Mouse (Mus musculus) embryo, embryonic 11 days (tissue): ENCODE measurements around the gene 2210011C24Rik.

ENCODE experiments used
- DNase-seq: peaks from one replicate; pipeline ENCODE4 v3.0.0-alpha.2; 2015

Gene 2210011C24Rik

GRCm38 (mm10) chr8:84011705-84012498 lies at the start of gene 2210011C24Rik:
TSS of gene 2210011C24Rik (minus strand) at chr8:84012171.
- no peak for DNase-seq

GRCm38 (mm10) chr8:84060245-84060644 lies 48.3 kb upstream of the 2210011C24Rik start:
- no peak for DNase-seq

GRCm38 (mm10) chr8:84059226-84059625 lies 47.3 kb upstream of the 2210011C24Rik start:
- no peak for DNase-seq

- DNase-seq = no peak
These were observed 45.9 kb upstream of the 2210011C24Rik start for GRCm38 (mm10) chr8:84057827-84058226.

- DNase-seq = no peak
These were observed 41.3 kb upstream of the 2210011C24Rik start for GRCm38 (mm10) chr8:84053229-84053628.

GRCm38 (mm10) chr8:84052746-84053145 lies 40.8 kb upstream of the 2210011C24Rik start:
- no peak for DNase-seq

- DNase-seq = no peak
These were observed 36.2 kb upstream of the 2210011C24Rik start for GRCm38 (mm10) chr8:84048171-84048570.

GRCm38 (mm10) chr8:84046505-84046904 lies 34.5 kb upstream of the 2210011C24Rik start:
- DNase-seq = no peak

- DNase-seq = no peak
These were observed 32.9 kb upstream of the 2210011C24Rik start, which contains the start of gene Rln3 for GRCm38 (mm10) chr8:84044900-84045299. TSS of gene Rln3 (minus strand) at chr8:84045000.

- no peak for DNase-seq
These were observed 32.1 kb upstream of the 2210011C24Rik start for GRCm38 (mm10) chr8:84044103-84044502.

GRCm38 (mm10) chr8:84042948-84043342 lies 31.0 kb upstream of the 2210011C24Rik start:
- no peak for DNase-seq

GRCm38 (mm10) chr8:84042066-84042947 lies 30.3 kb upstream of the 2210011C24Rik start, which contains the start of gene Il27ra:
TSS of gene Il27ra (minus strand) at chr8:84042589.
- peak; percentile 86 for DNase-seq

- DNase-seq = peak; percentile 85
These were observed 27.1 kb upstream of the 2210011C24Rik start for GRCm38 (mm10) chr8:84039050-84039449.

GRCm38 (mm10) chr8:84038015-84038414 lies 26.0 kb upstream of the 2210011C24Rik start:
- DNase-seq = no peak

GRCm38 (mm10) chr8:84032777-84033176 lies 20.8 kb upstream of the 2210011C24Rik start:
- no peak for DNase-seq

- no peak for DNase-seq
These were observed 17.3 kb upstream of the 2210011C24Rik start for GRCm38 (mm10) chr8:84029272-84029671.

GRCm38 (mm10) chr8:84027449-84027848 lies 15.5 kb upstream of the 2210011C24Rik start:
- DNase-seq = no peak

GRCm38 (mm10) chr8:84025863-84026262 lies 13.9 kb upstream of the 2210011C24Rik start:
- peak; percentile 89 for DNase-seq

- DNase-seq = peak; percentile 76
These were observed 12.2 kb upstream of the 2210011C24Rik start for GRCm38 (mm10) chr8:84024171-84024570.

GRCm38 (mm10) chr8:84023631-84024030 lies 11.7 kb upstream of the 2210011C24Rik start:
- DNase-seq = no peak

- DNase-seq = no peak
These were observed 11.1 kb upstream of the 2210011C24Rik start for GRCm38 (mm10) chr8:84023085-84023484.

- no peak for DNase-seq
These were observed 9.6 kb upstream of the 2210011C24Rik start for GRCm38 (mm10) chr8:84021569-84021968.

GRCm38 (mm10) chr8:84021096-84021495 lies 9.1 kb upstream of the 2210011C24Rik start, which contains the start of gene Palm3:
TSS of gene Palm3 (plus strand) at chr8:84021471.
- DNase-seq = no peak
